Comparison of ENCODE assay signal across 10 mouse cellular contexts in the genomic region with DNA sequence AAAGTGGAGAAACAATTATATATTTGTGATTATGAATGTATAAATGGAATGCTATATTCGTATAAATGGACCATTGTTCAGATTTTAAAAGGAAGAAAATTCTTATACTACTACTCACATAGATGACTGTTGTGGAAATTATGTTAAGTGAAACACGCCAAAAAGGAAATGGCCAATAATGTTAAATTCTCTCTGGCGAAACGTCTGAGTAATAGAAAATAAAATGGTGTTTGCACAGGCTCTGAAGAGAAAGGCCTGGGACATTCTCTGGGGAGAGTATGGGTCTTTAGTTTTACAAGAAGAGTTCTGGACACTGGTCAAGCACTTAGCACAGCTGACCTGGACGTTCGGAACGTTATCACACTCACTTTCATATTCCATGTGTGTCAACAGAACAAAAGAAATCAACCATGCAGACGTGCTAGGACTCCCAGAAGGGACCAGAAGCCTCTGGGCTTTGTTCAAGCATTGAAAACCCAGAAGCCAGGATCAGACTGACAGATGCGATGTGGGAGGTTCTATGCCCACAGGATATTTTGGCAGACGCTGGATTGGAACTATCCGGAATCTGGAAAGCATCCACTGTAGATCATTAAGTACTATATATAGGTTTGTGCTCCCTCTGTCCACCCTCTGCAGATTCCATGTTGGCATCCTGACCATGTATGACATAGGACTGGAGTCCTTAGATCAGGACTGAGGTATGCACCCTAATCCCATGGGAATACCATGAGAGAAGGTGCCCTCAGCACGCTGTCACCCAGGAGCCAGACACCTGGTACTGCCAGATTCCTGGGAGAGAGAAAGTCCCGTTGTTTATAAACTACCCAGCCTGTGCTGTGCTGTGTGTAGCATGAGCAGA.
A peak's percentile ranks its signal among the peaks of the same experiment; 100 is the strongest.
DNase-seq lines count a peak whose midpoint lies in the region; ATAC-seq and TF ChIP-seq lines count a peak whose summit lies in the region.
"Had no signal": no experiment of that assay in that cellular context is flagged by ENCODE, and none has a peak within 500 bp of the region (broad histone marks: within the 10 kb centered on the region; RNA-seq: fewer than 3 reads in every experiment).

No protein-coding gene starts in this region.

- peak overlapping the region; percentile 99 for H3K27ac ChIP-seq in embryonic fibroblast, embryonic 13.5 days (ENCODE audit: insufficient read depth, low read length)
- H3K27ac ChIP-seq: macrophage had no signal

- no peak for TF ChIP-seq CTCF in embryonic fibroblast, embryonic 13.5 days (IDR thresholded peaks at IDR 0.05; ENCODE audit: borderline replicate concordance, insufficient read depth, low read length)

- peak; percentile 26 to 36 for DNase-seq in heart, adult 18-20 months
- DNase-seq in heart, postnatal 36 days: no peak
- DNase-seq in NIH3T3 (ENCODE audit: low read depth): peak; percentile 89
- DNase-seq in left cerebral cortex, adult 8-10 months (ENCODE audit: low spot score in 2 of 2): peak; percentile 22 to 79
- no peak for DNase-seq in c-Kit-positive CD71-positive TER-119-positive erythroid progenitor cells, embryonic 14.5 days (ENCODE audit: low spot score)
- DNase-seq in embryo, embryonic 9.5 days (ENCODE audit: extremely low spot score): no peak
- DNase-seq: kidney, postnatal 14 days had no signal

- ATAC-seq in inflammation-experienced regulatory T-cells, adult 6 months: no peak

- H3K4me3 ChIP-seq in embryonic fibroblast, embryonic 13.5 days (ENCODE audit: insufficient read depth, low read length): no peak overlapping the region

- TF ChIP-seq POLR2A in embryonic fibroblast, embryonic 13.5 days (IDR thresholded peaks at IDR 0.05; ENCODE audit: low read depth, low read length): no peak

- peaks cover 14% of the 10 kb centered on the region for H3K4me1 ChIP-seq in embryonic fibroblast, embryonic 13.5 days (ENCODE audit: control insufficient read depth, insufficient read depth, low read length)

- intact Hi-C loops in heart, postnatal 36 days (cut with DNase I): no loop called here

Comparison
In these comparisons a context has a peak if more than half of its experiments do, and no peak if none do; other contexts are left out.
1. DNase-seq: peak in heart, adult 18-20 months (2 of 2), NIH3T3 (single experiment) and left cerebral cortex, adult 8-10 months (2 of 2); none in heart, postnatal 36 days (0 of 2), c-Kit-positive CD71-positive TER-119-positive erythroid progenitor cells, embryonic 14.5 days (single experiment) and embryo, embryonic 9.5 days (single experiment).